ENCODE assay signal across 19 mouse cellular contexts in the genomic region with DNA sequence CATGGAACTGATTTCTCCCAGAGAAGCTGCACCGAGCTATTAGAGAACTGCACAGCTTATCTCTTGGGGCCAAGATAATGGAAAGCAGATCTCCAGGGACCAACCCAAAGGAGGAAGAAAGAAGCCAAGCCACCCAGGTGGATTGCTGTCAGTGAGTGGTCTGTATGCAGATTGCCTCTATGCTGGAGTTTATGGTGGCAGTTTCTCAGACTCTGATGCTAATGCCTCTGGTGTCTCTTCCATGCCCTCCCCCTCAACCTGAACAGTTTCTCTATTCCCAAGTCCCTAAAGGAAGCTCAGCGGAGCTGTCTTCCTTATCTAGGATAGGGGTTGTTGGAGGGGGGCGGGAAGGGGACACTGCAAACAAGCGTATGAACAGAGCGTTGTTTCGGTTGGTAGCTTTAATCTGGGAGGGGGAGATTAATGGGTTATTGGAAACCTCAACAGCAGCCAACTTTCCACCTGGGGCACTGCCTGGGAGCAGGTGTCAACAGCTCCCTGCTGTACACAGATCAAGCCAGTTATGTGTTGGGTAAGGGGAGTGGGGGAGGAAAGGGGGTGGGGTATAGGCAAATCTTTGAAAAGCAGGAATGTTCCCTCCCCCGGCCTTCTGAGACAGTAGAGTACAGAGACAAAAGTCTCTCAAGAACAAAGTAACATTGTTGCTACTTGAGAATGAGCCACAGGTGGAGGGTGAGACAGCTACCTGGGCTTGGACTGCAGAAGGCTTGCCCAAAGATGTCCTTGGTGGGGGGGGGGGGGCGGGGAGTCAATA. TPM values are rescaled to one million over a fixed set of nuclear protein-coding genes. Genes with fewer than 3 reads are reported as not detected.
"Had no signal": no experiment of that assay in that cellular context is flagged by ENCODE, and none has a peak within 500 bp of the region (broad histone marks: within the 10 kb centered on the region; RNA-seq: fewer than 3 reads in every experiment).

No protein-coding gene starts in this region.

- H3K36me3 ChIP-seq: limb, embryonic 12.5 days; liver, embryonic 13.5 days; lung, embryonic 15.5 days; midbrain, embryonic 13.5 days; stomach, embryonic 15.5 days had no signal

- ATAC-seq: liver, postnatal 0 days; midbrain, embryonic 13.5 days had no signal

- H3K9ac ChIP-seq: limb, embryonic 12.5 days; liver, embryonic 13.5 days; liver, postnatal 0 days; lung, embryonic 15.5 days; midbrain, embryonic 13.5 days; stomach, embryonic 15.5 days had no signal

- H3K9me3 ChIP-seq: limb, embryonic 12.5 days; liver, embryonic 13.5 days; lung, embryonic 15.5 days; midbrain, embryonic 13.5 days; stomach, embryonic 15.5 days had no signal

- H3K27ac ChIP-seq: kidney, postnatal 0 days; layer of hippocampus, adult 2 months; limb, embryonic 12.5 days; liver, embryonic 13.5 days; lung, embryonic 15.5 days; midbrain, embryonic 13.5 days; stomach, embryonic 15.5 days had no signal

- DNase-seq: kidney, adult 11 months; kidney, adult 9 months; kidney, postnatal 4 days; liver; liver, embryonic 13.5 days; liver, postnatal 0 days; lung, postnatal 14 days; right cerebral cortex, postnatal 14 days; thymus, postnatal 4 days had no signal

- H3K4me3 ChIP-seq: layer of hippocampus, adult 2 months; limb, embryonic 12.5 days; liver, embryonic 13.5 days; lung, embryonic 15.5 days; midbrain, embryonic 13.5 days; stomach, embryonic 15.5 days had no signal

- H3K4me2 ChIP-seq: limb, embryonic 12.5 days; liver, embryonic 13.5 days; lung, embryonic 15.5 days; midbrain, embryonic 13.5 days; stomach, embryonic 15.5 days had no signal

RNA-seq across cellular contexts. Expression of a gene that starts 3.0 kb away (rescaled TPM):
- total RNA-seq: layer of hippocampus, adult 2 months; layer of hippocampus, postnatal 10 days; left cerebral cortex, postnatal 36 days; megakaryocyte-erythroid progenitor cell, adult 5-6 weeks had no signal
- polyA plus RNA-seq: kidney, postnatal 0 days; limb, embryonic 12.5 days; liver, embryonic 13.5 days; liver, postnatal 0 days; lung, embryonic 15.5 days; spleen, adult 2 months had no signal
